Mouse (Mus musculus): ENCODE data around the gene Zfyve26. TPM values are rescaled to one million over a fixed set of nuclear protein-coding genes. Genes with fewer than 3 reads are reported as not detected.

Gene Zfyve26
- polyA plus RNA-seq, 1 experiment from 2014 or later = 7.6 TPM

GRCm38 (mm10) chr12:79306013-79306412, 9.9 kb upstream of the Zfyve26 start:
- H3K36me3 ChIP-seq (ENCODE audit: insufficient read depth, low read length) = no peaks in the 10 kb centered on the region
- no peak for TF ChIP-seq CTCF (IDR thresholded peaks at IDR 0.05; ENCODE audit: low read depth)
- no peaks in the 10 kb centered on the region for H3K27me3 ChIP-seq (ENCODE audit: insufficient read depth, low read length)
- DNase-seq (ENCODE audit: low spot score) = peak; percentile 82
- H3K4me1 ChIP-seq (replicated peaks; ENCODE audit: insufficient read depth, low read length) = no peaks in the 10 kb centered on the region
- no peak overlapping the region for H3K9ac ChIP-seq (ENCODE audit: low read depth, low read length)
- WGBS = 27% methylated on average over 4 of the region's 4 CpGs
- H3K4me3 ChIP-seq (replicated peaks; ENCODE audit: low read depth, low read length) = no peak overlapping the region
- H3K27ac ChIP-seq = no peak overlapping the region
- H3K9me3 ChIP-seq (replicated peaks; ENCODE audit: low read length) = no peaks in the 10 kb centered on the region
- no peak overlapping the region for H3K4me2 ChIP-seq (ENCODE audit: low read length)
- ATAC-seq (replicated peaks; ENCODE audit: low FRiP score, low read depth) = no peak

GRCm38 (mm10) chr12:79305131-79305530, 9.0 kb upstream of the Zfyve26 start:
- H3K4me3 ChIP-seq (replicated peaks; ENCODE audit: low read depth, low read length) = no peak overlapping the region
- WGBS = 59% methylated on average over 1 of the region's 1 CpGs
- ATAC-seq (replicated peaks; ENCODE audit: low FRiP score, low read depth) (no peak), DNase-seq (ENCODE audit: low spot score) (peak; percentile 56)
- H3K9ac ChIP-seq (ENCODE audit: low read depth, low read length) = no peak overlapping the region
- H3K4me2 ChIP-seq (ENCODE audit: low read length) = no peak overlapping the region
- H3K27me3 ChIP-seq (ENCODE audit: insufficient read depth, low read length) = no peaks in the 10 kb centered on the region
- H3K27ac ChIP-seq = no peak overlapping the region
- peak; percentile 66 for TF ChIP-seq CTCF (IDR thresholded peaks at IDR 0.05; ENCODE audit: low read depth)
- no peaks in the 10 kb centered on the region for H3K36me3 ChIP-seq (ENCODE audit: insufficient read depth, low read length)
- no peaks in the 10 kb centered on the region for H3K4me1 ChIP-seq (replicated peaks; ENCODE audit: insufficient read depth, low read length)
- no peaks in the 10 kb centered on the region for H3K9me3 ChIP-seq (replicated peaks; ENCODE audit: low read length)

- no peak for ATAC-seq (replicated peaks; ENCODE audit: low FRiP score, low read depth)
- H3K36me3 ChIP-seq (ENCODE audit: insufficient read depth, low read length) = no peaks in the 10 kb centered on the region
Measured at GRCm38 (mm10) chr12:79301802-79302201, 5.7 kb upstream of the Zfyve26 start.

GRCm38 (mm10) chr12:79297884-79298636, 2.0 kb upstream of the Zfyve26 start:
- DNase-seq (ENCODE audit: low spot score) = peak; percentile 1
- TF ChIP-seq CTCF (IDR thresholded peaks at IDR 0.05; ENCODE audit: low read depth) = no peak
- H3K9me3 ChIP-seq (replicated peaks; ENCODE audit: low read length) = no peaks in the 10 kb centered on the region
- peak overlapping the region; percentile 85 for H3K4me2 ChIP-seq (ENCODE audit: low read length)
- no peaks in the 10 kb centered on the region for H3K27me3 ChIP-seq (ENCODE audit: insufficient read depth, low read length)
- WGBS = 13% methylated on average over 15 of the region's 15 CpGs
- H3K9ac ChIP-seq (ENCODE audit: low read depth, low read length) = peak overlapping the region; percentile 56
- no peaks in the 10 kb centered on the region for H3K36me3 ChIP-seq (ENCODE audit: insufficient read depth, low read length)
- no peak overlapping the region for H3K27ac ChIP-seq
- no peak for ATAC-seq (replicated peaks; ENCODE audit: low FRiP score, low read depth)
- H3K4me1 ChIP-seq (replicated peaks; ENCODE audit: insufficient read depth, low read length) = 0 out of 2 replicates have a peak, but pooled peaks cover 4% of the 10 kb centered on the region
- H3K4me3 ChIP-seq (replicated peaks; ENCODE audit: low read depth, low read length) = peak overlapping the region; percentile 65

More at GRCm38 (mm10) chr12:79301802-79302201, 5.7 kb upstream of the Zfyve26 start:
- DNase-seq (ENCODE audit: low spot score) = peak; percentile 55
- WGBS = 65% methylated on average over 9 of the region's 9 CpGs
- no peak for TF ChIP-seq CTCF (IDR thresholded peaks at IDR 0.05; ENCODE audit: low read depth)
- Histone ChIP-seq H3K4me1 (replicated peaks; ENCODE audit: insufficient read depth, low read length) (no peaks in the 10 kb centered on the region), H3K27ac (no peak overlapping the region), H3K4me2 (ENCODE audit: low read length) (no peak overlapping the region), H3K9me3 (replicated peaks; ENCODE audit: low read length) (no peaks in the 10 kb centered on the region), H3K4me3 (replicated peaks; ENCODE audit: low read depth, low read length) (no peak overlapping the region), H3K9ac (ENCODE audit: low read depth, low read length) (no peak overlapping the region), H3K27me3 (ENCODE audit: insufficient read depth, low read length) (no peaks in the 10 kb centered on the region)

GRCm38 (mm10) chr12:79297121-79297576, 1.0 kb upstream of the Zfyve26 start, which contains the start of gene Rad51b:
Gene Rad51b (plus strand): TSS chr12:79297282.
- no peaks in the 10 kb centered on the region for H3K9me3 ChIP-seq (replicated peaks; ENCODE audit: low read length)
- H3K4me3 ChIP-seq (replicated peaks; ENCODE audit: low read depth, low read length) = peak within 1 kb of the TSS; percentile 65
- 0 out of 2 replicates have a peak, but pooled peaks cover 4% of the 10 kb centered on the region for H3K4me1 ChIP-seq (replicated peaks; ENCODE audit: insufficient read depth, low read length)
- WGBS = 0% methylated on average over 21 of the region's 21 CpGs
- H3K9ac ChIP-seq (ENCODE audit: low read depth, low read length) = peak within 1 kb of the TSS; percentile 75
- DNase-seq (ENCODE audit: low spot score) = peak; percentile 97
- peak within 1 kb of the TSS; percentile 80 for H3K27ac ChIP-seq
- peak within 1 kb of the TSS; percentile 85 for H3K4me2 ChIP-seq (ENCODE audit: low read length)
- H3K27me3 ChIP-seq (ENCODE audit: insufficient read depth, low read length) = no peaks in the 10 kb centered on the region
- no peaks in the 10 kb centered on the region for H3K36me3 ChIP-seq (ENCODE audit: insufficient read depth, low read length)
- no peak for TF ChIP-seq CTCF (IDR thresholded peaks at IDR 0.05; ENCODE audit: low read depth)
- peak; percentile 60 for ATAC-seq (replicated peaks; ENCODE audit: low FRiP score, low read depth)

DNA sequence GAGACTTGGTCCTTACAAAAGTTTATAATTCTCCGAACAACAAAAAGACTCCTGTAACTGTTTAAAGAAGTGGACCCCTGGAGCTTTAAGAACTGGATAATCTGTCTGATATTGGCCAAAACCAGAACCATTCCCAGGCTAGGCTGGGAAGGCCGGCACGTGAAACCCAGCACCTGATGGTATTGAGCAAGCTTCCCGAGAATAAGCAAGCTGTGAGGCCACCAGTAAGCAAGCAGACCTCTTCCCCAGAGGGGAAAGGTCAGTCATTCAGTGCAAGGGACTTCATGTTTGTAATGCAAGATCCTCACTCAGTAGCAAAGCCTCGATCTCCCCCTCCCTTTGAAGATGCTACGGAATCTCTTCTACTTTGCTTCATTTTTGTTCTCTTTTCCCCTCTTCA, 3.2 kb downstream of the Zfyve26 start:
- Histone ChIP-seq H3K9ac (ENCODE audit: low read depth, low read length) (no peak overlapping the region), H3K4me1 (replicated peaks; ENCODE audit: insufficient read depth, low read length) (0 out of 2 replicates have a peak, but pooled peaks cover 4% of the 10 kb centered on the region), H3K4me2 (ENCODE audit: low read length) (no peak overlapping the region), H3K27me3 (ENCODE audit: insufficient read depth, low read length) (no peaks in the 10 kb centered on the region), H3K27ac (no peak overlapping the region), H3K4me3 (replicated peaks; ENCODE audit: low read depth, low read length) (no peak overlapping the region), H3K36me3 (ENCODE audit: insufficient read depth, low read length) (peaks cover 12% of the 10 kb centered on the region), H3K9me3 (replicated peaks; ENCODE audit: low read length) (no peaks in the 10 kb centered on the region)
- ATAC-seq (replicated peaks; ENCODE audit: low FRiP score, low read depth) (no peak), DNase-seq (ENCODE audit: low spot score) (no peak)
- no peak for TF ChIP-seq CTCF (IDR thresholded peaks at IDR 0.05; ENCODE audit: low read depth)
- WGBS = 81% methylated on average over 6 of the region's 6 CpGs
